Comparison of ENCODE assay signal across 26 mouse cellular contexts in the genomic region with DNA sequence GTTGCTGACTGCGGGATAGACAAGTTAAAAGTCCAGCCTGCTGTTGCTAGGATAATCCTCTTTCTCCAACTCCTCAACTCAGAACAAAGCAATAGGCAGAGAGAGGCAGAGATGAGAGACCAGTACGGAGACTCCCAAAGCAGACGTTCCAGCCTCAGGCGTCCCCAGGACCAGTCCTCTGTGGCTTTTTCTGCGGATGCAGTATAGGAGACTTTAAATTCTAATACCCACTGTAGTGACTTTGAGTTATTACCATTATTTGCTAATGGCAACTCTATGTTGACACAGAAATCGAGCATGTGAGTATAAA. TPM values are rescaled to one million over a fixed set of nuclear protein-coding genes. Genes with fewer than 3 reads are reported as not detected.
DNase-seq lines count a peak whose midpoint lies in the region; ATAC-seq lines count a peak whose summit lies in the region.
"Had no signal": no experiment of that assay in that cellular context is flagged by ENCODE, and none has a peak within 500 bp of the region (broad histone marks: within the 10 kb centered on the region; RNA-seq: fewer than 3 reads in every experiment).

No protein-coding gene starts in this region.

- 80% methylated on average over 6 of the region's 6 CpGs for WGBS in embryonic facial prominence, embryonic 12.5 days
- WGBS in embryonic facial prominence, embryonic 10.5 days: 84% methylated on average over 6 of the region's 6 CpGs
- WGBS in hindbrain, embryonic 15.5 days: 70% methylated on average over 6 of the region's 6 CpGs
- 70% methylated on average over 6 of the region's 6 CpGs for WGBS in hindbrain, embryonic 12.5 days
- WGBS in midbrain, embryonic 10.5 days: 56% methylated on average over 6 of the region's 6 CpGs
- WGBS in midbrain, embryonic 15.5 days: 38% methylated on average over 6 of the region's 6 CpGs

- no peaks in the 10 kb centered on the region for H3K27me3 ChIP-seq in embryonic facial prominence, embryonic 12.5 days
- H3K27me3 ChIP-seq in embryonic facial prominence, embryonic 10.5 days (replicated peaks; ENCODE audit: low read depth, poor library complexity, severe bottlenecking): no peaks in the 10 kb centered on the region
- H3K27me3 ChIP-seq in hindbrain, embryonic 15.5 days: no peaks in the 10 kb centered on the region
- H3K27me3 ChIP-seq in hindbrain, embryonic 12.5 days: no peaks in the 10 kb centered on the region
- no peaks in the 10 kb centered on the region for H3K27me3 ChIP-seq in midbrain, embryonic 10.5 days (ENCODE audit: low read depth, poor library complexity, severe bottlenecking)
- no peaks in the 10 kb centered on the region for H3K27me3 ChIP-seq in midbrain, embryonic 15.5 days (replicated peaks)
- H3K27me3 ChIP-seq: heart, embryonic 15.5 days; kidney, embryonic 15.5 days; neural tube, embryonic 15.5 days; stomach, embryonic 15.5 days had no signal

- no peak overlapping the region for H3K9ac ChIP-seq in embryonic facial prominence, embryonic 12.5 days
- no peak overlapping the region for H3K9ac ChIP-seq in hindbrain, embryonic 15.5 days
- H3K9ac ChIP-seq in hindbrain, embryonic 12.5 days: no peak overlapping the region
- H3K9ac ChIP-seq in midbrain, embryonic 15.5 days: no peak overlapping the region
- H3K9ac ChIP-seq: heart, embryonic 15.5 days; kidney, embryonic 15.5 days; limb, embryonic 13.5 days; neural tube, embryonic 15.5 days; stomach, embryonic 15.5 days had no signal

- no peaks in the 10 kb centered on the region for H3K9me3 ChIP-seq in embryonic facial prominence, embryonic 12.5 days
- H3K9me3 ChIP-seq in embryonic facial prominence, embryonic 10.5 days: no peaks in the 10 kb centered on the region
- no peaks in the 10 kb centered on the region for H3K9me3 ChIP-seq in hindbrain, embryonic 15.5 days
- H3K9me3 ChIP-seq in hindbrain, embryonic 12.5 days (replicated peaks): no peaks in the 10 kb centered on the region
- no peaks in the 10 kb centered on the region for H3K9me3 ChIP-seq in midbrain, embryonic 10.5 days (replicated peaks)
- no peaks in the 10 kb centered on the region for H3K9me3 ChIP-seq in midbrain, embryonic 15.5 days
- H3K9me3 ChIP-seq: heart, embryonic 10.5 days; heart, embryonic 15.5 days; kidney, embryonic 15.5 days; limb, embryonic 13.5 days; neural tube, embryonic 15.5 days; stomach, embryonic 15.5 days had no signal

- peaks cover 13% of the 10 kb centered on the region for H3K4me1 ChIP-seq in embryonic facial prominence, embryonic 12.5 days
- peaks cover 20% of the 10 kb centered on the region for H3K4me1 ChIP-seq in embryonic facial prominence, embryonic 10.5 days
- peaks cover 11% of the 10 kb centered on the region for H3K4me1 ChIP-seq in hindbrain, embryonic 15.5 days (replicated peaks)
- peaks cover 1% of the 10 kb centered on the region for H3K4me1 ChIP-seq in hindbrain, embryonic 12.5 days
- peaks cover 24% of the 10 kb centered on the region for H3K4me1 ChIP-seq in midbrain, embryonic 10.5 days
- H3K4me1 ChIP-seq in midbrain, embryonic 15.5 days: peaks cover 26% of the 10 kb centered on the region
- H3K4me1 ChIP-seq: heart, embryonic 15.5 days had no signal

- H3K27ac ChIP-seq in embryonic facial prominence, embryonic 12.5 days: no peak overlapping the region
- H3K27ac ChIP-seq in embryonic facial prominence, embryonic 10.5 days (replicated peaks): no peak overlapping the region
- peak overlapping the region; percentile 49; the same call in 1 of the 2 replicates for H3K27ac ChIP-seq in hindbrain, embryonic 15.5 days (replicated peaks)
- no peak overlapping the region for H3K27ac ChIP-seq in hindbrain, embryonic 12.5 days
- H3K27ac ChIP-seq in midbrain, embryonic 10.5 days (replicated peaks): peak overlapping the region; percentile 57; the same call in 1 of the 2 replicates
- peak overlapping the region; percentile 69 for H3K27ac ChIP-seq in midbrain, embryonic 15.5 days
- H3K27ac ChIP-seq: heart, embryonic 10.5 days; heart, embryonic 15.5 days; left cerebral cortex, adult 2 months; limb, embryonic 13.5 days; neural tube, embryonic 15.5 days; stomach, embryonic 15.5 days had no signal

- peak; percentile 55; the same call in 1 of the 2 replicates for ATAC-seq in embryonic facial prominence, embryonic 12.5 days (ENCODE audit: insufficient number of reproducible peaks, insufficient read depth, low FRiP score, low TSS enrichment)
- ATAC-seq in hindbrain, embryonic 15.5 days (ENCODE audit: low FRiP score, low read depth): 0 out of 2 replicates have a peak, but pooled peaks have one; percentile 11
- no peak for ATAC-seq in hindbrain, embryonic 12.5 days (ENCODE audit: low FRiP score)
- peak; percentile 56; the same call in 1 of the 2 replicates for ATAC-seq in midbrain, embryonic 15.5 days (replicated peaks)
- ATAC-seq in monocyte, adult 5-6 weeks (replicated peaks; ENCODE audit: insufficient number of reproducible peaks, low FRiP score, low TSS enrichment, poor library complexity, severe bottlenecking): no peak

- H3K4me2 ChIP-seq in embryonic facial prominence, embryonic 12.5 days (replicated peaks): no peak overlapping the region
- H3K4me2 ChIP-seq in hindbrain, embryonic 15.5 days: no peak overlapping the region
- H3K4me2 ChIP-seq in hindbrain, embryonic 12.5 days (replicated peaks): no peak overlapping the region
- peak overlapping the region; percentile 28; the same call in 1 of the 2 replicates for H3K4me2 ChIP-seq in midbrain, embryonic 15.5 days
- H3K4me2 ChIP-seq: heart, embryonic 15.5 days; kidney, embryonic 15.5 days; limb, embryonic 13.5 days; liver, embryonic 11.5 days; neural tube, embryonic 15.5 days; stomach, embryonic 15.5 days had no signal

- no peaks in the 10 kb centered on the region for H3K36me3 ChIP-seq in embryonic facial prominence, embryonic 12.5 days
- H3K36me3 ChIP-seq in embryonic facial prominence, embryonic 10.5 days (replicated peaks): no peaks in the 10 kb centered on the region
- no peaks in the 10 kb centered on the region for H3K36me3 ChIP-seq in hindbrain, embryonic 15.5 days
- no peaks in the 10 kb centered on the region for H3K36me3 ChIP-seq in hindbrain, embryonic 12.5 days
- no peaks in the 10 kb centered on the region for H3K36me3 ChIP-seq in midbrain, embryonic 10.5 days
- no peaks in the 10 kb centered on the region for H3K36me3 ChIP-seq in midbrain, embryonic 15.5 days (replicated peaks)
- H3K36me3 ChIP-seq: G1E; heart, embryonic 10.5 days; heart, embryonic 15.5 days; kidney, embryonic 15.5 days; limb, embryonic 13.5 days; neural tube, embryonic 15.5 days; stomach, embryonic 15.5 days had no signal

- no peak overlapping the region for H3K4me3 ChIP-seq in embryonic facial prominence, embryonic 12.5 days
- no peak overlapping the region for H3K4me3 ChIP-seq in embryonic facial prominence, embryonic 10.5 days
- no peak overlapping the region for H3K4me3 ChIP-seq in hindbrain, embryonic 15.5 days
- H3K4me3 ChIP-seq in hindbrain, embryonic 12.5 days: no peak overlapping the region
- no peak overlapping the region for H3K4me3 ChIP-seq in midbrain, embryonic 10.5 days
- H3K4me3 ChIP-seq in midbrain, embryonic 15.5 days: no peak overlapping the region
- H3K4me3 ChIP-seq: heart, embryonic 10.5 days; heart, embryonic 15.5 days; kidney, embryonic 15.5 days; left cerebral cortex, adult 2 months; limb, embryonic 13.5 days; neural tube, embryonic 15.5 days; stomach, embryonic 15.5 days had no signal

- no peak for DNase-seq in embryonic facial prominence, embryonic 10.5 days (ENCODE audit: low spot score)
- DNase-seq in midbrain, embryonic 10.5 days (ENCODE audit: low spot score): no peak
- DNase-seq in frontal cortex, postnatal 10 days (ENCODE audit: low spot score in 2 of 2): no peak
- DNase-seq: adrenal gland, adult 8-10 months; cerebellum, adult 8-10 months; cerebellum, postnatal 25 days; gastrocnemius, postnatal 14 days; heart, postnatal 4 days; kidney, adult 18-20 months; kidney, postnatal 25 days; right cerebral cortex, postnatal 25 days; thymus, postnatal 14 days had no signal

RNA-seq across cellular contexts. Expression of a gene that starts 35.4 kb away (rescaled TPM):
- polyA plus RNA-seq in embryonic facial prominence, embryonic 12.5 days (2016; fragmentation: Nextera tagmentation; extraction: Ambion mirVana): 6.5 and 7.6 TPM in 2 replicates
- polyA plus RNA-seq in embryonic facial prominence, embryonic 10.5 days (2016; fragmentation: Nextera tagmentation; extraction: Ambion mirVana): 3.3 and 3.9 TPM in 2 replicates
- polyA plus RNA-seq in hindbrain, embryonic 15.5 days (2015; fragmentation: Nextera tagmentation; extraction: Ambion mirVana): 10.2 and 11.2 TPM in 2 replicates
- 8.0 and 9.1 TPM in 2 replicates for polyA plus RNA-seq in hindbrain, embryonic 12.5 days (2016; fragmentation: Nextera tagmentation; extraction: Ambion mirVana)
- polyA plus RNA-seq in midbrain, embryonic 10.5 days (2016; fragmentation: Nextera tagmentation; extraction: Ambion mirVana): 4.3 and 4.4 TPM in 2 replicates
- 17.2 and 18.3 TPM in 2 replicates for polyA plus RNA-seq in midbrain, embryonic 15.5 days (2015; fragmentation: Nextera tagmentation; extraction: Ambion mirVana)
- 1.9 to 6.0 TPM (median 2.6 TPM) in 3 replicates for total RNA-seq in monocyte, adult 5-6 weeks (2017)
- polyA plus RNA-seq: G1E had no signal

RNA-seq across cellular contexts. Expression of a gene that starts 35.6 kb away (rescaled TPM):
- 2.9 and 3.1 TPM in 2 replicates for polyA plus RNA-seq in embryonic facial prominence, embryonic 12.5 days (2016; fragmentation: Nextera tagmentation; extraction: Ambion mirVana)
- 2.3 and 4.3 TPM in 2 replicates for polyA plus RNA-seq in embryonic facial prominence, embryonic 10.5 days (2016; fragmentation: Nextera tagmentation; extraction: Ambion mirVana)
- 5.5 and 5.7 TPM in 2 replicates for polyA plus RNA-seq in hindbrain, embryonic 15.5 days (2015; fragmentation: Nextera tagmentation; extraction: Ambion mirVana)
- polyA plus RNA-seq in hindbrain, embryonic 12.5 days (2016; fragmentation: Nextera tagmentation; extraction: Ambion mirVana): 2.7 and 3.5 TPM in 2 replicates
- polyA plus RNA-seq in midbrain, embryonic 10.5 days (2016; fragmentation: Nextera tagmentation; extraction: Ambion mirVana): 4.6 and 4.9 TPM in 2 replicates
- 5.7 and 6.2 TPM in 2 replicates for polyA plus RNA-seq in midbrain, embryonic 15.5 days (2015; fragmentation: Nextera tagmentation; extraction: Ambion mirVana)
- total RNA-seq in monocyte, adult 5-6 weeks (2017): 1.2 to 24.9 TPM (median 1.6 TPM) in 3 replicates

Comparison
In these comparisons a context has a peak if more than half of its experiments do, and no peak if none do; other contexts are left out.
1. ATAC-seq: peak in embryonic facial prominence, embryonic 12.5 days (single experiment), hindbrain, embryonic 15.5 days (single experiment) and midbrain, embryonic 15.5 days (single experiment); none in hindbrain, embryonic 12.5 days (single experiment) and monocyte, adult 5-6 weeks (single experiment).
2. H3K27ac ChIP-seq: peak in hindbrain, embryonic 15.5 days (single experiment), midbrain, embryonic 10.5 days (single experiment) and midbrain, embryonic 15.5 days (single experiment); none in embryonic facial prominence, embryonic 12.5 days (single experiment), embryonic facial prominence, embryonic 10.5 days (single experiment) and hindbrain, embryonic 12.5 days (single experiment).